In the genomic region with DNA sequence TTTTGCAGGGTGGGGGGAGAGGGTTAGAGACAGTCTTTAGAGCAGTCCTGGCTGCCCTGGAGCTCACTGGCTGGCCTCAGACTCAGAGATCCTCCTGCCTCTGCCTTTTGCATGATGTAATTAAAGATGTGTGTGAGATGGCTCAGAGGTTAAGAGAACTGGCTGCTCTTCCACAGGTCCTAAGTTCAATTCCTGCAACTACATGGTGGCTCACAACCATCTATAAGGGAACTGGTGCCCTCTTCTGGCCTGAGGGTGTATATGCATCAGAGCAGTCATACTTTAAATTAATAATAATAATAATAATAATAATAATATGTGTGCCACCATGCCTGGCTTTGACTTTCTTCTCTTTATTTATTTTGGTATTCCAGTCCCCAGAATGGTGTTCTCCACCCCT, we compare ENCODE assay signal across 11 mouse cellular contexts. TPM values are rescaled to one million over a fixed set of nuclear protein-coding genes. Genes with fewer than 3 reads are reported as not detected.
DNase-seq lines count a peak whose midpoint lies in the region; TF ChIP-seq lines count a peak whose summit lies in the region.
"Had no signal": no experiment of that assay in that cellular context is flagged by ENCODE, and none has a peak within 500 bp of the region (broad histone marks: within the 10 kb centered on the region; RNA-seq: fewer than 3 reads in every experiment).

No protein-coding gene starts in this region.

- intact Hi-C loops in heart, postnatal 36 days (cut with DNase I), result loop anchor here (5.0 kb wide), 3 partner anchors 102 to 262 kb away; a partner anchor contains a TSS

- no peak overlapping the region for H3K9ac ChIP-seq in ES-Bruce4 (ENCODE audit: low read depth, poor library complexity, severe bottlenecking)
- H3K9ac ChIP-seq: heart, embryonic 13.5 days had no signal

- H3K27me3 ChIP-seq in heart, embryonic 10.5 days (ENCODE audit: insufficient read depth, poor library complexity, severe bottlenecking), result no peaks in the 10 kb centered on the region
- no peaks in the 10 kb centered on the region for H3K27me3 ChIP-seq in ES-Bruce4 (ENCODE audit: control insufficient read depth, insufficient read depth, low read length, poor library complexity, severe bottlenecking)
- H3K27me3 ChIP-seq: heart, embryonic 13.5 days had no signal

- DNase-seq in heart, postnatal 36 days, result peak; percentile 29 to 31
- no peak for DNase-seq in heart, embryonic 10.5 days (ENCODE audit: low spot score)
- DNase-seq in c-Kit-negative CD71-positive TER-119-positive erythroid progenitor cells, embryonic 14.5 days (ENCODE audit: low read depth, low spot score), result peak; percentile 45
- peak; percentile 61 for DNase-seq in retina, embryonic 14.5 days (ENCODE audit: low spot score)
- no peak for DNase-seq in right cerebral cortex, postnatal 4 days
- no peak for DNase-seq in layer of hippocampus, postnatal 14 days (ENCODE audit: low spot score in 2 of 2)
- no peak for DNase-seq in left cerebral cortex, adult 8-10 months (ENCODE audit: low spot score in 2 of 2)

- H3K27ac ChIP-seq in heart, embryonic 10.5 days, result no peak overlapping the region
- H3K27ac ChIP-seq in ES-Bruce4 (ENCODE audit: insufficient read depth, low read length), result no peak overlapping the region
- H3K27ac ChIP-seq: heart, embryonic 13.5 days had no signal

- H3K4me3 ChIP-seq in heart, embryonic 10.5 days, result no peak overlapping the region
- no peak overlapping the region for H3K4me3 ChIP-seq in ES-Bruce4 (ENCODE audit: low read depth, low read length)
- H3K4me3 ChIP-seq: heart, embryonic 13.5 days had no signal

- no peaks in the 10 kb centered on the region for H3K9me3 ChIP-seq in heart, embryonic 10.5 days
- H3K9me3 ChIP-seq in ES-Bruce4 (replicated peaks; ENCODE audit: control insufficient read depth, insufficient read depth, low read length, poor library complexity, severe bottlenecking), result no peaks in the 10 kb centered on the region

- TF ChIP-seq EP300 in ES-Bruce4 (IDR thresholded peaks at IDR 0.05; ENCODE audit: insufficient read depth, low read depth, low read length), result no peak

- peaks cover 5% of the 10 kb centered on the region; the same call in 1 of the 2 replicates for H3K4me1 ChIP-seq in heart, embryonic 10.5 days
- H3K4me1 ChIP-seq in ES-Bruce4 (ENCODE audit: control insufficient read depth, insufficient read depth, low read length), result no peaks in the 10 kb centered on the region

- peak; percentile 24 for TF ChIP-seq CTCF in ES-Bruce4 (IDR thresholded peaks at IDR 0.05; ENCODE audit: low read depth, low read length)

- peaks cover under 1% of the 10 kb centered on the region; the same call in 1 of the 2 replicates for H3K36me3 ChIP-seq in heart, embryonic 10.5 days
- peaks cover 4% of the 10 kb centered on the region for H3K36me3 ChIP-seq in ES-Bruce4 (ENCODE audit: control insufficient read depth, insufficient read depth, low read length, poor library complexity, severe bottlenecking)

- TF ChIP-seq POLR2A in ES-Bruce4 (IDR thresholded peaks at IDR 0.05; ENCODE audit: insufficient read depth, low read length), result no peak

RNA-seq across cellular contexts. Expression of a gene that starts 3.8 kb away (rescaled TPM):
- total RNA-seq in heart, postnatal 36 days (2021), result 10 to 100 TPM; 93.4 to 98.4 TPM
- 72.1 and 73.8 TPM in 2 replicates for polyA plus RNA-seq in heart, embryonic 10.5 days (2016; fragmentation: Nextera tagmentation; extraction: Ambion mirVana)
- 92.5 and 97.4 TPM in 2 replicates for polyA plus RNA-seq in ES-Bruce4 (2011; ENCODE audit: insufficient read depth, insufficient read length, low read depth, missing spikeins)
- 10 to 100 TPM; 47.2 to 52.5 TPM for total RNA-seq in layer of hippocampus, postnatal 14 days (2021)
- total RNA-seq in left cerebral cortex, adult 8-10 months (2022), result 10 to 100 TPM; 42.8 to 55.7 (median 46.8) TPM

RNA-seq across cellular contexts. Expression of a gene that starts 8.8 kb away (rescaled TPM):
- total RNA-seq in heart, postnatal 36 days (2021), result not detected
- not detected in 2 replicates for polyA plus RNA-seq in heart, embryonic 10.5 days (2016; fragmentation: Nextera tagmentation; extraction: Ambion mirVana)
- not detected in 2 replicates for polyA plus RNA-seq in ES-Bruce4 (2011; ENCODE audit: insufficient read depth, insufficient read length, low read depth, missing spikeins)
- not detected for total RNA-seq in layer of hippocampus, postnatal 14 days (2021)
- not detected for total RNA-seq in left cerebral cortex, adult 8-10 months (2022)
- total RNA-seq: left cerebral cortex, postnatal 10 days had no signal
- polyA plus RNA-seq: heart, embryonic 13.5 days; neural tube, embryonic 11.5 days had no signal

RNA-seq across cellular contexts. Expression of a gene that starts 23.8 kb away (rescaled TPM):
- total RNA-seq in heart, postnatal 36 days (2021), result 1 to 10 TPM in 1 of 2 experiments, under 1 TPM in 1; 0.92 to 1.0 TPM
- polyA plus RNA-seq in heart, embryonic 10.5 days (2016; fragmentation: Nextera tagmentation; extraction: Ambion mirVana), result 2.4 and 2.9 TPM in 2 replicates
- 0.50 and 0.90 TPM in 2 replicates for polyA plus RNA-seq in ES-Bruce4 (2011; ENCODE audit: insufficient read depth, insufficient read length, low read depth, missing spikeins)
- 10 to 100 TPM; 58.1 to 61.9 TPM for total RNA-seq in layer of hippocampus, postnatal 14 days (2021)
- total RNA-seq in left cerebral cortex, adult 8-10 months (2022), result 10 to 100 TPM; 49.8 to 53.4 (median 50.2) TPM

RNA-seq across cellular contexts. Expression of a gene that starts 28.7 kb away (rescaled TPM):
- total RNA-seq in heart, postnatal 36 days (2021), result 1 to 10 TPM; 5.8 to 8.0 TPM
- polyA plus RNA-seq in heart, embryonic 10.5 days (2016; fragmentation: Nextera tagmentation; extraction: Ambion mirVana), result 1.3 and 2.5 TPM in 2 replicates
- 6.2 and 8.2 TPM in 2 replicates for polyA plus RNA-seq in ES-Bruce4 (2011; ENCODE audit: insufficient read depth, insufficient read length, low read depth, missing spikeins)
- 10 to 100 TPM in 1 of 2 experiments, 1 to 10 TPM in 1; 5.6 to 11.9 TPM for total RNA-seq in layer of hippocampus, postnatal 14 days (2021)
- total RNA-seq in left cerebral cortex, adult 8-10 months (2022), result 10 to 100 TPM; 13.4 to 18.5 (median 15.5) TPM

Comparison
In these comparisons a context has a peak if more than half of its experiments do, and no peak if none do; other contexts are left out.
1. DNase-seq: peak in heart, postnatal 36 days (2 of 2), c-Kit-negative CD71-positive TER-119-positive erythroid progenitor cells, embryonic 14.5 days (single experiment) and retina, embryonic 14.5 days (single experiment); none in heart, embryonic 10.5 days (single experiment), right cerebral cortex, postnatal 4 days (single experiment), layer of hippocampus, postnatal 14 days (0 of 2) and left cerebral cortex, adult 8-10 months (0 of 2).
2. RNA of a gene that starts 23.8 kb away (total RNA-seq): 58.1 to 61.9 TPM in layer of hippocampus, postnatal 14 days and 49.8 to 53.4 TPM in left cerebral cortex, adult 8-10 months; 0.92 to 1.0 TPM in heart, postnatal 36 days; every median in the first group is over 10 times any median in the second.